Mouse (Mus musculus): ENCODE measurements around the gene E2f6. TPM values are rescaled to one million over a fixed set of nuclear protein-coding genes. Genes with fewer than 3 reads are reported as not detected.

The E2f6 gene
- total RNA-seq, 2 experiments from 2014 or later = 57.2 to 60.9 TPM

- peak; percentile 25 for DNase-seq
Observed at GRCm38 (mm10) chr12:16800259-16800958, 10.4 kb upstream of the E2f6 start, which contains the start of gene Greb1. Greb1 (minus strand) TSS chr12:16800886.

GRCm38 (mm10) chr12:16800959-16801315 lies 9.8 kb upstream of the E2f6 start:
- no peak for DNase-seq

- no peak for DNase-seq
Observed at GRCm38 (mm10) chr12:16803237-16803955, 7.4 kb upstream of the E2f6 start.

- DNase-seq = no peak
Observed at GRCm38 (mm10) chr12:16803956-16804430, 6.8 kb upstream of the E2f6 start.

GRCm38 (mm10) chr12:16805511-16805910 lies 5.3 kb upstream of the E2f6 start:
- peak; percentile 76 for DNase-seq

- peak; percentile 29 for DNase-seq
Observed at GRCm38 (mm10) chr12:16808045-16808444, 2.7 kb upstream of the E2f6 start.

GRCm38 (mm10) chr12:16811477-16811876 lies 714 bp downstream of the E2f6 start:
- no peak for DNase-seq

GRCm38 (mm10) chr12:16817147-16817546 lies 6.4 kb downstream of the E2f6 start:
- no peak for DNase-seq

- DNase-seq = no peak
Observed at GRCm38 (mm10) chr12:16818513-16818912, 7.8 kb downstream of the E2f6 start.

- DNase-seq = peak; percentile 27
Observed at GRCm38 (mm10) chr12:16820761-16821160, 10.0 kb downstream of the E2f6 start.

- no peak for DNase-seq
Observed at GRCm38 (mm10) chr12:16822181-16822734, 11.5 kb downstream of the E2f6 start.

- no peak for DNase-seq
Observed at GRCm38 (mm10) chr12:16823701-16824100, 12.9 kb downstream of the E2f6 start.

GRCm38 (mm10) chr12:16828505-16828904 lies 17.7 kb downstream of the E2f6 start:
- DNase-seq = peak; percentile 31

- DNase-seq = no peak
Observed at GRCm38 (mm10) chr12:16829785-16830184, 19.0 kb downstream of the E2f6 start.

GRCm38 (mm10) chr12:16831071-16831470 lies 20.3 kb downstream of the E2f6 start:
- DNase-seq = no peak

GRCm38 (mm10) chr12:16834701-16835100 lies 23.9 kb downstream of the E2f6 start:
- DNase-seq = no peak

- peak; percentile 39 for DNase-seq
Observed at GRCm38 (mm10) chr12:16836188-16836587, 25.4 kb downstream of the E2f6 start.

GRCm38 (mm10) chr12:16837766-16838165 lies 27.0 kb downstream of the E2f6 start:
- no peak for DNase-seq

- no peak for DNase-seq
Observed at GRCm38 (mm10) chr12:16840842-16841782, 30.3 kb downstream of the E2f6 start.

- no peak for DNase-seq
Observed at GRCm38 (mm10) chr12:16844623-16845592, 34.1 kb downstream of the E2f6 start.
